Mouse (Mus musculus): Measurements from ENCODE around the gene Sfrp5. TPM values are rescaled to one million over a fixed set of nuclear protein-coding genes. Genes with fewer than 3 reads are reported as not detected.
A peak's percentile ranks its signal among the peaks of the same experiment; 100 is the strongest.

Sfrp5 gene
- total RNA-seq, 2 experiments from 2014 or later, result not detected

DNA sequence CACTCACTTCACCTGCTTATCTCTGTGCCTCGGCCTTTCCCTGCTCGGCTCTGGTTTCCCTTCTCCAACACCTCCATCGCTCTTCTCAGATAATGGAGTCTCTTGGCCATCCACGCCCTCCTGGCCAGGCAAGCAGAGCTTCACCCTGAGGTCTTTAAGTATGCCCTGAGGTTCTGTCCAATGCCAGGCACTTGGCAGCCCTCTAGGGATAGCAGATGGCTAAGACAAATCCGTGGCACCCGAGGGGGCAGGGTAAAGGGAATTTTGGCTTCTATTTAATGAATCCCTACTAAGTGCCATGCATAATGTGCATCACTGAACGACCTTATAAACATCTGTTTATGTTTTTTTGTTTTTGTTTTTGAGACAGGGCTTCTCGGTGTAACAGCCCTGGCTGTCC lies 415 bp upstream of the Sfrp5 start:
- ATAC-seq (ENCODE audit: poor library complexity, severe bottlenecking), result no peak

- no peak for ATAC-seq (ENCODE audit: poor library complexity, severe bottlenecking)
These were observed 4.0 kb downstream of the Sfrp5 start for GRCm38 (mm10) chr19:42198026-42198425.

DNA sequence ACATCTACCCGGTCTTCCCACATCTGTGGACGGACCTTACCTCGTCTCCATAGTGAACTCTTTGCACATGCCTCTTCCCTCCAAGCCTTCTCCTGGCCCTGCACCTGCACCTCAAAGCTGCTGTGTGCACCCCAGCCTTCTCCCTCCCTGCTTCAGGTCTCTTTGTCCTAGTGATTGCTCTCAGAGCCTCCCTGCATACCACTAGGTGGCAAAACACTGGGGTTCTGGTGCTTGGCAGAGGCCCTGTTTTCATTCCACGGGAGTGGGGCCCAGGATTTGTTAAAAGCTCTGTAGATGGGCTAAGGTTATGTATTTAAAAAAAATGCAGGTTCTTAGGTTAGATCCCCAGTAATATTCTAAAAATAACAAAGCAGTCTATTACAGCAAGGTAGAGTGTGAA lies 5.0 kb downstream of the Sfrp5 start:
- no peak for ATAC-seq (ENCODE audit: poor library complexity, severe bottlenecking)

DNA sequence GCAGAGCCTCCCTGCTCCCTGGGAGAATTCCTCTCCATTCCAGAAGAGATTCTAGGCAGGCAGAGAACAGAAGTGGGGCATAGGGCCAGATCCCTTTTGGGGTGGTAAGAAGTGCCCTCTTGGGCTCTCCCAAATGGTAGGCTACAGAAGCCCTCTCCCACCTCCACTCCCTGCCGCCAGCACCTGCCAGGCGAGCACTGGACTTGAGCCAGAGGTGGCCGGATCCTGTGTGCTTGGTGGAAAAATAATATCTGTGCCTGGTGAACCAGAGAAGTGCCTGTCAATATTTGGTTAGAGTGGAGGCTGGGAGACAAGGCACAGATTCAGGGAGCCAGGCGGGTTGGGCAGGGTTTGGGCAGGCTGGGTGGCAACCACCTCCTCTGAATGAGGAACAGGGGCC lies 5.7 kb downstream of the Sfrp5 start:
- ATAC-seq (ENCODE audit: poor library complexity, severe bottlenecking), result no peak

- no peak for ATAC-seq (ENCODE audit: poor library complexity, severe bottlenecking)
These were observed 8.7 kb downstream of the Sfrp5 start for GRCm38 (mm10) chr19:42193311-42193710.

GRCm38 (mm10) chr19:42190494-42190893 lies 11.6 kb downstream of the Sfrp5 start:
- peak; percentile 79 for ATAC-seq (ENCODE audit: poor library complexity, severe bottlenecking)

DNA sequence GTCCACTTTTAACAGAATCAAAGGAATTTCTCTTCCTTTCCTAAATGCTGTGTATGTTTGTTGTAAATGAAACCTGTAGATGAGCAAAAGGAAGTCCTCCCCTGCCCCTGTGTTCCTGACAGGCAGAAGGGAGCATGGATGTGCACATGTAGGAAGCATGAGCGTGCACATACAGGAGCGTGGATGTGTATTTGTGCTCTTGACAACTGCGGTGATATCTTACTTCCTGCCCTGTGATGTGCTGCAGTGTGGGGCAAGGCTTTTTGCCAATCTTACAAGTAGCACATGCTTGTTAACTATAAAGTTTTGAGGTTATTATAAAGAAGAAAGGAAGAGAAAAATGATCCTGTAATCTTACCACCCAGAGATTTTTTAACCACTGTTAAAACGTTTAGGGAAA lies 12.3 kb downstream of the Sfrp5 start:
- ATAC-seq (ENCODE audit: poor library complexity, severe bottlenecking), result no peak

DNA sequence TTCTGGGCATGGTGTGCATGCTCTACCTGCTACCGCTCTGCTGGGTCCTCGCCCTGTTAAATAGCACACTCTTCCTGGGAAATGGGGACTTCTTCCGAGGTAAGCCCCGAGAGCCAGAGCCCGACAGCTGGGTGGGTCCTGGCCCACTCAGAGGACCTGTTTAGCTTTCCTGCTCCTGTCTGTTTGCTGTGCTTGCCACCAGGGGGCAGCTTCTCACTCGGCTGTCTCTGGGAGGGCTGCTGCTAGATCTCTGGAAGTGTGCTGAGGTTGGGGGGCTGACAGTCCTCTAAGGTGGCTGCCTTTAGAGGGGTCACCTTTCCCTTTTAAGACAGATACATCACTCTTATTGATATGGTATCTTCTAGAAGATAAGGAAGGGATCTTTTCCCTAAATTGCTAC lies 19.4 kb downstream of the Sfrp5 start:
- no peak for ATAC-seq (ENCODE audit: poor library complexity, severe bottlenecking)

DNA sequence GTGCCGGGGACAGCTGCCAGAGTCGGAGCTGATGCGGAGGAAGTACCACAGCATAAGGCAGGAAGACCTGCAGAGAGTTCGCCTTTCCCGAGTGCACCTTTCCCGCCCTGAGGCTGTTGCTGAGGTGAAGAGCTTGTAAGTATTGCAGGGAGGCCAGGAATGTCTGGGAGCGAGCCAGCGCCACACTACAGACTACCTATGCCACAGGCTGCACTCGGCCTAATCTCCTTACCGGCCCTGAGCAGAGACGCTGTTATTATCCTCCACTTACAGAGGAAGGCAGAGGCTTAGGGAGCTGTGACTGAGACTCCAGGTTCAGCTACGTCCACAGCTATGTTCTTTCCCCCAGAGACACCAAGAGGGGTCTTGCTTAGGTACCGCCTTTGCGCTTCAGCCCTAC lies 22.7 kb downstream of the Sfrp5 start:
- no peak for ATAC-seq (ENCODE audit: poor library complexity, severe bottlenecking)

- ATAC-seq (ENCODE audit: poor library complexity, severe bottlenecking), result 0 out of 2 replicates have a peak, but pooled peaks have one; percentile 15
These were observed 24.6 kb downstream of the Sfrp5 start for GRCm38 (mm10) chr19:42177461-42177860.

GRCm38 (mm10) chr19:42176841-42177240 lies 25.2 kb downstream of the Sfrp5 start:
- peak; percentile 88 for ATAC-seq (ENCODE audit: poor library complexity, severe bottlenecking)

GRCm38 (mm10) chr19:42170025-42170969 lies 31.8 kb downstream of the Sfrp5 start:
- ATAC-seq (ENCODE audit: poor library complexity, severe bottlenecking), result peak; percentile 94

DNA sequence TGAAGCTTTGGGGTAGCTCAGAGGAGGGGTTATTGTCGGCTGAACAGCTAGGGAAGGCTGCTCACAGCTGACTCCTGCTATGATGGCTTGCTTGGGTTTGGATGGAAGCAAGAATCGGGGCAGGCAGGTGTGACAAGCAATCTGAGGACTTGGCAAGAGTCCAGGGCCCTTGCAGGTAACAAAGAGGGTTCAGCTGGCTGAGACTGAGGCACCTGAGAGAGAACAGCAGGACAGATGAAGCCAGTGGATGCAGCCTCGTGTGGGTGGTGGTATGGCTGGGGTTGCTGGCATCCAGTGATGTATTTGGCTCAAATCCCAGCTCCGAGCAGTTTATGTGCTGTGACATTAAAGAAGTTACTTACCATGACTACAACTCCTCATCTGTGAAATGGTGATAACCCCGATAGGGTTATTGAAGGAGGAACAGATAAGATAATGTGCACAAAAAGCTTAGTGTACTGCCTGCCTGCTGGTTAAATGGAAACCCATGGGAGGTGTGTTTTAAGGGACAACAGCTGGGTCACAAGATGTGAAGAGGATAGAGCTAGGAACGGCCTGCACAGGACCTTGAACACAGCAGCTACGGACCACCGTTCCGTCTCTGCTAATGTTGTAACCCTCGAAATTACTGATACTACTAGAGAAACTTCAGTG lies 32.6 kb downstream of the Sfrp5 start:
- ATAC-seq (ENCODE audit: poor library complexity, severe bottlenecking), result no peak

DNA sequence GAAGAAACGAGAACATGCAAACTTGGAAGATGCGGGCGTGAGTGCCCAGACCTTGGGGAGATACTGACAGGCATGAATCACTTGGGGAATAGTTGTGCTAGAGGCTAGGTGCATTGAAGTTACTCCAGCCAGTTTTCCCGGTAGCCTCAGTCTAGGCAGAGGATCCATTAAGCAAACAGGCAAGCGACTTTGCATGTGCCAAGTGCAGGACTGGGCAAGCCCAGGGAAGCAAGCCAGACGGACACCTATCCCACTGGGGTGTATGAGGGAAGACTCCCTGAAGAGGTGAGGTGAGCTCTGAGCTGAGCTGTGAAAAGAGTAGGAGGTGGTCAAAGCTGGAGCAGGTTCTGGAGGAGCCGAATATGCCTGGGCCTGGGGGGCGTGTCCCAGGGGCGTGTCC lies 34.6 kb downstream of the Sfrp5 start:
- ATAC-seq (ENCODE audit: poor library complexity, severe bottlenecking), result no peak

DNA sequence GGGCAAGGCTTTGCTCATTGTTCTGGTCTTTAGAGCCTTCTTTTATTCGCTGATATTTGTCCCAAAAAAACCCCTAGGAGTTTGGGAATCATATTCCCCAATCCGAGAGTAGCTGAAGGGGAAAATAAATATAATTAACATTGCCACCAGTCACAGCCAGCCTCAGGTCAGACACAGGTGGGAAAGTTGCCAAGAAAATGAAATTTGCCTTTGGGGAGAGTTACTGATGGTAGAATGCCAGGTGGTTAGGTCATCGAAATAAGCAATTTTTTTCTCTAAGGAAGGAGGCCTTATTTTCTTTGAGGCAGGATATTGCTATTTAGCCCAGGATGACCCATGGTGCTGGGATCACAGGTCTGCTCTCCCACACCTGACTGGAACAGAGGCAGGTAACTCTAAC lies 35.3 kb downstream of the Sfrp5 start:
- ATAC-seq (ENCODE audit: poor library complexity, severe bottlenecking), result no peak

GRCm38 (mm10) chr19:42166130-42166529 lies 35.9 kb downstream of the Sfrp5 start:
- ATAC-seq (ENCODE audit: poor library complexity, severe bottlenecking), result peak; percentile 43

DNA sequence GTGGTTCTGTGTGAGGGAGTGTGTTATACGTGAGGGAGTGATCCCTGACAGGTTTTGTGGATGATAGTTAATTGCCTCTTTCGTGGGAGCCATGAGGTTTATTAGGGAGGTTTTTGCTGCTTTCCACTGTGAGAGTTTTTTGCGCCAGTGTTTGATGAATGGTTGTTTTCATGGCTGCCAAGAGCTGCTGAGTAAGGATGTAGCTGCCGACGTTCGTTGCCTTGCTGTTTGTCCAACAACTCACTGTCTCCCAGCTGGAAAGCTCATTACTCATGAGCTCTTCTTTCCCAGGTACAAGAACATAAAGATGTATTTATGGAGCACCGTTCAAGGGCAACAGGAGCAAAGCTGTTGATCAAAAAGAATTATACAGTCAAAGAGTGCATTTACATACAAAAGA lies 37.9 kb downstream of the Sfrp5 start:
- ATAC-seq (ENCODE audit: poor library complexity, severe bottlenecking), result no peak

- ATAC-seq (ENCODE audit: poor library complexity, severe bottlenecking), result no peak
These were observed 38.3 kb downstream of the Sfrp5 start, which contains the start of gene Zfyve27 for GRCm38 (mm10) chr19:42163764-42164163. TSS of gene Zfyve27 (plus strand) at chr19:42163951.

DNA sequence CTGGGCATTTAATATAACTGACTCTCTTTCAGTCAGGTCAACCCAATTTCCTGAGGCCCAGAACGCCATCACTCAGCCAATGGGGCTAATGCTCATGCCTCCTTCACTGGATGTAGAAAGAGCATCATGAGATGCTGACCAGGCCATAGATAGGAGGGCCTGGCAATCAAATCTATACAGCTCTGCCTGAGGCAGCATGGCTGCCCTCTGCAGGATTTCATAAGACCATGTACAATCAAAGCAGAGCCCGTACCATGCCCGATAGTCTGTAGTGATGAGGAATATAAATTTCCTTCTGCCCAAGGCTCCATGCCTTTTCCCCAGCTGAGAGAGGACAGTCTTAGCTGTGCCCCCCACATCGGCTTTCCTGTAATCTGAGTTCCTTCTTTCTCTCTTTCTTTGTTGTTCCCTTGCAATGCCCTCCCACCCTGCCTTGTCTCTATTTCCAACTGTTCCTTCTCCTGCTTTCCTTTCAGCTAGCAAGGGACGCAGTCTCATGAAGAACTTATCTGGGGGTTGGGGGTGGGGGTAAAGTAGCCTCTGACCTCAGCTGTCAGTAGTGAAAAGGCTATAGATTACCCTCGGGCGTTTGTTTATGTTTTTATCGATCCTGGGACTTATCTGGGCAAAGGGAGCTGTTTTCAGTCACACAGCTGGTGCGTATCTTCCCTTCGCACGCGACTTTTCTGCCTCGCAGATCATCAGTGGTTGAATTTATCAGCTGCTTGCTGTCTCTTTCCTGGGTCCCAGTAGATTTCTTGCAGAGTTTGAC lies 43.6 kb downstream of the Sfrp5 start:
- ATAC-seq (ENCODE audit: poor library complexity, severe bottlenecking), result peak; percentile 36

DNA sequence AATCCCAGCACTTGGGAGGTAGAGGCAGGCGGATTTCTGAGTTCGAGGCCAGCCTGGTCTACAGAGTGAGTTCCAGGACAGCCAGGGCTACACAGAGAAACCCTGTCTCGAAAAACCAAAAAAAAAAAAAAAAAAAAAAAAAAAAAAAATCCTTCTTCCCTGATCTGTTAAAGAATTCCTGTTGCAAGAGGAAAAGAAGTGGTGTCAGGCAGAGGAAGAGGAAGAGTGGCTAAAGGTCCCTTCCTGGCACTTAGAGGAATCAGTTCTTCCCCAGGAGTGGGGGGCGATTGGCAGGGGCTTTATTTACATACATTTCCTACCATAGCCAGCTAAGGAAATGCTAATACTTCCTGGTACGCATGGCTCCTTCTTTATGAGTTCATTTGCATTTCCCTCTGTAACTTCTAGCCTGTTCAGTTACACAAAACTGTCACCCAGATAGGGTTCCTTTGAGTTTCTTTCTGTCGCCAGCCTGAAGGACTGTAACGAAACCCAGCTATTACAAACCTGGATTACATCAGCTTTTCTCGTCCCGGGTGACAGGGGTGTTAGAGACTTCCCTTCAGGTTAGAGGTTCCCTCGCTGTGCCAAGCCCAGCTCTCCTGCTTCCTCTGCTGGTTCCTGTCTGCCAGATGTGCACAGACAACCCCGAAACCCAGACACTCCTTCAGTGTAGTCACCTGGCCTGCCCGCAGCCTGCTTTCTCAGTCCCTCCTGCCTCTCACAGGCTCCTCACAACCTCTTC lies 44.4 kb downstream of the Sfrp5 start:
- peak; percentile 96 for ATAC-seq (ENCODE audit: poor library complexity, severe bottlenecking)

- ATAC-seq (ENCODE audit: poor library complexity, severe bottlenecking), result peak; percentile 51
These were observed 50.1 kb downstream of the Sfrp5 start for GRCm38 (mm10) chr19:42151990-42152389.
